Mouse (Mus musculus) kidney, adult 2 months (tissue): ENCODE data around the gene Hcn3. TPM values are rescaled to one million over a fixed set of nuclear protein-coding genes. Genes with fewer than 3 reads are reported as not detected.

Source experiments
- DNase-seq: peaks from one replicate; pipeline ENCODE4 v3.0.0; 2021
- H3K27ac ChIP-seq: fragments of 200-500 bp; 2 replicates; pipeline ENCODE4 v1.5.1; 2012; ENCODE audit warnings: low read depth, low read length, control low read depth, inconsistent platforms; ENCODE audit not compliant: insufficient read depth
- H3K27me3 ChIP-seq: fragments of 200-500 bp; replicated peaks from 2 replicates; pipeline ENCODE4 v1.6.1; 2012; ENCODE audit warnings: mild to moderate bottlenecking, moderate library complexity, low read length, inconsistent platforms; ENCODE audit not compliant: control insufficient read depth, insufficient read depth
- H3K36me3 ChIP-seq: fragments of 200-500 bp; 2 replicates; pipeline ENCODE4 v1.6.1; 2012; ENCODE audit warnings: mild to moderate bottlenecking, moderate library complexity, low read length, inconsistent platforms; ENCODE audit not compliant: control insufficient read depth, insufficient read depth
- H3K4me1 ChIP-seq: fragments of 200-500 bp; 2 replicates; pipeline ENCODE4 v1.6.1; 2011; ENCODE audit warnings: low read length; ENCODE audit not compliant: control insufficient read depth, insufficient read depth
- H3K4me3 ChIP-seq: fragments of 200-500 bp; 2 replicates; pipeline ENCODE4 v1.5.1; 2011; ENCODE audit warnings: mild to moderate bottlenecking, low read depth, low read length, control low read depth; ENCODE audit not compliant: insufficient read depth
- CTCF ChIP-seq: fragments of 200-500 bp; conservative IDR thresholded peaks from 2 replicates; pipeline ENCODE4 v1.5.1; 2011; ENCODE audit warnings: low read depth, mild to moderate bottlenecking, control low read depth, low read length, moderate library complexity, mixed read lengths; ENCODE audit not compliant: insufficient read depth, insufficient read length
- POLR2A ChIP-seq: fragments of 200-500 bp; IDR thresholded peaks from one replicate; pipeline ENCODE4 v1.6.1; 2011; ENCODE audit warnings: low read depth, low read length, control low read depth
- WGBS: fragments of 180-500 bp; shearing (Covaris S2); methylation state at CpG from one replicate; pipeline ENCODE4 v1.1.7; 2018; 5-methylcytosine and 5-hydroxymethylcytosine counted together
- polyA plus RNA-seq: library from polyadenylated mRNA; depleted of rRNA; stranded (reverse); fragments of >200 nt; gene quantifications from 2 replicates; pipeline ENCODE4 v1.2.3, GENCODE M21; 2012

Gene Hcn3
- polyA plus RNA-seq, 1 experiment: 1.4 TPM

GRCm38 (mm10) chr3:89179056-89179455 lies 19.1 kb upstream of the Hcn3 start:
- TF ChIP-seq POLR2A (no peak), CTCF (no peak)
- H3K27ac ChIP-seq: no peak overlapping the region
- peaks cover 4% of the 10 kb centered on the region for H3K4me1 ChIP-seq
- H3K36me3 ChIP-seq: peaks cover 2% of the 10 kb centered on the region
- no peak overlapping the region for H3K4me3 ChIP-seq
- no peaks in the 10 kb centered on the region for H3K27me3 ChIP-seq
- DNase-seq: no peak
- 88% methylated on average over 11 of the region's 11 CpGs for WGBS

GRCm38 (mm10) chr3:89178107-89178385 lies 18.1 kb upstream of the Hcn3 start:
- TF ChIP-seq CTCF (no peak), POLR2A (no peak)
- no peaks in the 10 kb centered on the region for H3K27me3 ChIP-seq
- peaks cover 2% of the 10 kb centered on the region for H3K36me3 ChIP-seq
- H3K27ac ChIP-seq: peak overlapping the region; percentile 71; the same call in 1 of the 2 replicates
- 5% methylated on average over 6 of the region's 6 CpGs for WGBS
- no peak for DNase-seq
- peak overlapping the region; percentile 90 for H3K4me3 ChIP-seq
- peaks cover 4% of the 10 kb centered on the region for H3K4me1 ChIP-seq

GRCm38 (mm10) chr3:89177242-89178106 lies 17.5 kb upstream of the Hcn3 start, which contains the start of gene Scamp3:
Scamp3 (plus strand) TSS chr3:89177473.
- Histone ChIP-seq H3K4me1 (peaks cover 4% of the 10 kb centered on the region), H3K27ac (peak within 1 kb of the TSS; percentile 71), H3K4me3 (peak within 1 kb of the TSS; percentile 90), H3K27me3 (no peaks in the 10 kb centered on the region), H3K36me3 (peaks cover 2% of the 10 kb centered on the region)
- TF ChIP-seq POLR2A (peak; percentile 30), CTCF (no peak)
- peak; percentile 97 for DNase-seq
- WGBS: under 1% methylated on average over 43 of the region's 43 CpGs

- no peak overlapping the region for H3K4me3 ChIP-seq
These were observed 16.4 kb upstream of the Hcn3 start for GRCm38 (mm10) chr3:89176421-89176820.

GRCm38 (mm10) chr3:89175544-89175943 lies 15.5 kb upstream of the Hcn3 start:
- DNase-seq: no peak
- Histone ChIP-seq H3K4me3 (no peak overlapping the region), H3K27me3 (no peaks in the 10 kb centered on the region), H3K27ac (no peak overlapping the region), H3K36me3 (peaks cover 4% of the 10 kb centered on the region), H3K4me1 (peaks cover 4% of the 10 kb centered on the region)
- TF ChIP-seq POLR2A (no peak), CTCF (no peak)
- 91% methylated on average over 10 of the region's 10 CpGs for WGBS

More at GRCm38 (mm10) chr3:89176421-89176820, 16.4 kb upstream of the Hcn3 start:
- no peak for TF ChIP-seq POLR2A
- no peak for TF ChIP-seq CTCF
- no peak for DNase-seq
- H3K27me3 ChIP-seq: no peaks in the 10 kb centered on the region
- peaks cover 4% of the 10 kb centered on the region for H3K4me1 ChIP-seq
- H3K27ac ChIP-seq: no peak overlapping the region
- peaks cover 4% of the 10 kb centered on the region for H3K36me3 ChIP-seq
- 74% methylated on average over 7 of the region's 7 CpGs for WGBS

- TF ChIP-seq CTCF (no peak), POLR2A (no peak)
- 89% methylated on average over 11 of the region's 11 CpGs for WGBS
- Histone ChIP-seq H3K4me3 (no peak overlapping the region), H3K36me3 (peaks cover 4% of the 10 kb centered on the region), H3K27me3 (no peaks in the 10 kb centered on the region), H3K27ac (no peak overlapping the region), H3K4me1 (peaks cover 4% of the 10 kb centered on the region)
- DNase-seq: no peak
These were observed 14.8 kb upstream of the Hcn3 start for GRCm38 (mm10) chr3:89174844-89175243.

GRCm38 (mm10) chr3:89166945-89167344 lies 6.9 kb upstream of the Hcn3 start:
- WGBS: 85% methylated on average over 19 of the region's 19 CpGs
- Histone ChIP-seq H3K27ac (no peak overlapping the region), H3K36me3 (peaks cover 13% of the 10 kb centered on the region), H3K4me3 (no peak overlapping the region), H3K27me3 (no peaks in the 10 kb centered on the region), H3K4me1 (peaks cover 8% of the 10 kb centered on the region; the same call in 1 of the 2 replicates)
- DNase-seq: no peak
- TF ChIP-seq CTCF (no peak), POLR2A (no peak)
